Mouse (Mus musculus) thymus, postnatal 4 days (tissue): ENCODE data around the gene Hoxb8.
A peak's percentile ranks its signal among the peaks of the same experiment; 100 is the strongest.

ENCODE experiments used
- DNase-seq: peaks from one replicate; pipeline ENCODE4 v3.0.0; 2021

Gene Hoxb8

GRCm38 (mm10) chr11:96286739-96287385, 5.2 kb downstream of the Hoxb8 start:
- DNase-seq: no peak

- no peak for DNase-seq
Measured at GRCm38 (mm10) chr11:96287411-96287810, 5.7 kb downstream of the Hoxb8 start.

GRCm38 (mm10) chr11:96288455-96289221, 6.9 kb downstream of the Hoxb8 start:
- no peak for DNase-seq

GRCm38 (mm10) chr11:96289293-96289692, 7.6 kb downstream of the Hoxb8 start:
- DNase-seq: no peak

- no peak for DNase-seq
Measured at GRCm38 (mm10) chr11:96289837-96290236, 8.1 kb downstream of the Hoxb8 start.

GRCm38 (mm10) chr11:96290705-96291355, 9.1 kb downstream of the Hoxb8 start:
- no peak for DNase-seq

GRCm38 (mm10) chr11:96291681-96292564, 10.2 kb downstream of the Hoxb8 start, which contains the start of gene Hoxb6:
Hoxb6 (plus strand) TSS chr11:96292476.
- DNase-seq: no peak

- DNase-seq: no peak
Measured at GRCm38 (mm10) chr11:96292565-96293301, 11.0 kb downstream of the Hoxb8 start.

- DNase-seq: no peak
Measured at GRCm38 (mm10) chr11:96293302-96293921, 11.7 kb downstream of the Hoxb8 start.

- peak; percentile 88 for DNase-seq
Measured at GRCm38 (mm10) chr11:96294245-96295091, 12.8 kb downstream of the Hoxb8 start.

GRCm38 (mm10) chr11:96295092-96295835, 13.6 kb downstream of the Hoxb8 start:
- no peak for DNase-seq

- no peak for DNase-seq
Measured at GRCm38 (mm10) chr11:96296997-96297396, 15.3 kb downstream of the Hoxb8 start.

GRCm38 (mm10) chr11:96297428-96297827, 15.7 kb downstream of the Hoxb8 start:
- no peak for DNase-seq

- no peak for DNase-seq
Measured at GRCm38 (mm10) chr11:96297968-96298635, 16.4 kb downstream of the Hoxb8 start.

- no peak for DNase-seq
Measured at GRCm38 (mm10) chr11:96298895-96299667, 17.4 kb downstream of the Hoxb8 start.

GRCm38 (mm10) chr11:96299781-96300180, 18.1 kb downstream of the Hoxb8 start:
- no peak for DNase-seq

- DNase-seq: no peak
Measured at GRCm38 (mm10) chr11:96300354-96301063, 18.8 kb downstream of the Hoxb8 start.

- DNase-seq: no peak
Measured at GRCm38 (mm10) chr11:96301064-96301431, 19.3 kb downstream of the Hoxb8 start.
